Mouse (Mus musculus): ENCODE data around the gene Trim3. TPM values are rescaled to one million over a fixed set of nuclear protein-coding genes. Genes with fewer than 3 reads are reported as not detected.

The Trim3 gene
- total RNA-seq, 2 experiments from 2014 or later: 34.4 to 36.9 TPM

DNA sequence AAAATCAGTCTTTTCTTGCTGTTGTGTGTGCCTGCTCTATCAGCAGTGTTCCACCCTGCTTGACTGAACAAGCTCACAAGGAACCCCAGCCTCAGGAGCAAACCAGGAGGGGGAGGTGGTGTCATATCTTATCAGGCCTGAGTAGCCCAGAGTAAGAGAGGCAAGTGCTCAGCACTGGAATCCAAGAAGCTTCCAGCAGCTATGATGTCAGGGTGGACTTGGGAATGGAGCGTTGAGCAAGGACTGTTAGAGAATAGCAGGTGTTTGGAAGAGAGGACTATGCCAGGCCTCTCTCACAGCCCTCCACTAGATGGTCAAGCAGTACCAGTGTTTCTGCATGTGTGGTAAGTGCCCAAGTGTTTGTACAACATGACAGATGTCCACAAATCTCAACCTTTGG lies 17.7 kb downstream of the Trim3 start:
- intact Hi-C loops (cut with DNase I): no loop called here
- DNase-seq: no peak

DNA sequence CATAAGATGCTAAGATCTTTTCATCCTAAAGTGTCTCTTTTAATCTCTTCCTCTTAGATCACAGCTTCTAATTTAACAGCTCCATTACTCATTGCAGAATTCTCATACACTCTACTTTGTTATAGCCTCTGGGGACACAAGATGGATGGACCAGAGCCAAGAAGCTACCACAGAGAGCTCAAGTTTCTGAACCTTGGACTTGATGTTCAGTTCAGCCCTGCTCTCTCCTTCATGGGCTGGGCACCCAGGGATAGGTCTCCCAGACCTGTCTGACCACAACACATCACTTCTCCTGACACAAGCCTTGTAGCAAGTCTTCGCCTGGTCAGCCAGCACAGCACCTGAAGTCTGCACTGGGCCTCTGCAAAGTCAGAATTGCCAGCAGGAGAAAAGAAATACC lies 19.0 kb downstream of the Trim3 start:
- DNase-seq: no peak
- intact Hi-C loops (cut with DNase I): no loop called here

DNA sequence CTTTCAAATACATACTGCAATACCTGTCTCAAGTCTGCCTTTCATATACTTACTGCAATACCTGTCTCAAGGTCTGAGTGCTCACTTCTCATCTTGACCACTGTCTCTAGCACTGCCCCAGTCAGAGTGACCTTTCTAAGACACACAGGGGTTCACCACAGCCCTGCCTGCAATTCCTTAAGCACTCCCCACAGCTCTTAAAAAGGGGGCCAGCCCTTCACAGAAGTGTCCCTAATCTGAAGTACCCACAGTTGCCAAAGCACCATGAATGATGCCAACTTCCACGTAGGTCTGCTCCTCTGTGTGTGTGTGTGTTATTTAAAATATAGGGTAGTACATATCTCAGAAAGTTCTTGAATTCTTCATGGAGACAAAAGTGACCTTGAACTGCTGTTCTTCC lies 21.6 kb downstream of the Trim3 start:
- DNase-seq: no peak
- intact Hi-C loops (cut with DNase I): no loop called here

DNA sequence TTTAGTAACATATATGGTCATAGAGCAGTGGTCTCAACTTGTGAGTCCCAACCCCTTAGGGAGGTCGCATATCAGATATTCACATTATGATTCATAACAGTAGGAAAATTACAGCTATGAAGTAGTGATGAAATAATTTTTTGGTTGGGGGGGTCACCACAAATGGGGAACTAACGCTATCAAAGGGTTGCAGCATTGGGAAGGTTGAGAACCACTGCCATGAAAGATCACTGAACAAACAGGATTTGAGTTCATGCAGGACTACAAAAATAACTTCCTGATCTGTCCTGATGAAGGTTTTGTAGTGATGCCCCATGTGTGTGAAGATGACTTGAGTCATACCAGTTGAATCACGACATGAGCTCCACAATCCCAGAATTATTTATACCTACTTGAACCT lies 24.9 kb downstream of the Trim3 start:
- no peak for DNase-seq
- intact Hi-C loops (cut with DNase I): loop anchor here (10.0 kb wide), 1 partner anchor 76 kb away; no protein-coding TSS in a partner anchor

DNA sequence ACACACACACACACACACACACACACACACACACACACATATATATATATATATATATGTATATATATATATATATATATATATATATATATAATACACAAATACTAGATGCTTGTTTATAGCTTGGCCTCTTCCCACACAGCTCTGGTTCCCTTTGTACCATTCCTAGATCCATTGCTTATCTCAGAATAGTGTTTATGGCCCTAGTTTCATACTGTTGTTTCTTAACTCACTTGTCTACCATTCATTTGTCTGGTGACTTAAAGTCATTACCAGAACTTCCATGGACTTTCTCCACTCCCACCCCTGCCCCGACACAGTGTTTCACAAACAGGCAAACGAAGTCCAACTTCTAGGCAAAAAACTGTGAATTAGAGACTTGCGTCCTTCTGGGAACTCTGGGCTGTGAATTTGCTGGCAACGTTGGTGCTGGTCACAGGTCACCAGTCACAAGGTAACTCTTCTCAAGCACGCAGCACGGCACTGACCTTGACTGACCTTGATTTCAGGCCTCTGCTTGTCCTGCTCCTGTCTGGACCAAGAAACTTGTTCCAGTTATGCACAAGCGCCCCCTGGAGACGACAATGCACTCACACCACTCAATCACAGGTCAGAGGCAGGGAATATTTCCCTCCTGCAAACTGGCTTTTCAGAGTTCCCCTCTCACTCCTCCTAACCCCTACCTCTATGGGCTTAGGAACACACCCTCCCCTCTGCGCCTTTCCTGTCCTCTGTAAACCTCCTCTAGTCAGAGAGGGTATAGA lies 30.3 kb downstream of the Trim3 start:
- intact Hi-C loops (cut with DNase I): loop anchor here (2.0 to 10.0 kb wide), 2 partner anchors 48 to 82 kb away; partner anchors contain the start of gene Smpd1
- DNase-seq: peak; percentile 77 to 87

DNA sequence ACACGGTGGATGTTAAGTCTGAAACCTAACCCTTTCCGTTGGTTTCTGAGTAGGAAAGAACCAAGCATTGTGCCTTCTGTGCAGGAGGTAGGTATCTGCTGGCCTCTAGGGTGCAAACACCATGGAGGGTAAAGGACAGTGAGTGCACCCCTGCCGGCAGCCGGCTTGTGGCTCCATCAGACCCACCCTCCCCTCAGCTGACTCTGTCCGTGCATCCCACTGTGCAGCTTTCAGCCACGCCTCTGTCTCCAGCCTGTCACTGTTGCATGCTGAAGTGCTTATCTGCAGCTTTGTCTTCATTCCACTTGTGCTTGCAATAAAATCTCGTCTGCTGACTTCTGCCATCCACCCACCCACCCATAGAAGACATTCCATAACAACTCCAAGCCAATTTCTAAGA lies 43.3 kb downstream of the Trim3 start:
- intact Hi-C loops (cut with DNase I): no loop called here
- DNase-seq: no peak

DNA sequence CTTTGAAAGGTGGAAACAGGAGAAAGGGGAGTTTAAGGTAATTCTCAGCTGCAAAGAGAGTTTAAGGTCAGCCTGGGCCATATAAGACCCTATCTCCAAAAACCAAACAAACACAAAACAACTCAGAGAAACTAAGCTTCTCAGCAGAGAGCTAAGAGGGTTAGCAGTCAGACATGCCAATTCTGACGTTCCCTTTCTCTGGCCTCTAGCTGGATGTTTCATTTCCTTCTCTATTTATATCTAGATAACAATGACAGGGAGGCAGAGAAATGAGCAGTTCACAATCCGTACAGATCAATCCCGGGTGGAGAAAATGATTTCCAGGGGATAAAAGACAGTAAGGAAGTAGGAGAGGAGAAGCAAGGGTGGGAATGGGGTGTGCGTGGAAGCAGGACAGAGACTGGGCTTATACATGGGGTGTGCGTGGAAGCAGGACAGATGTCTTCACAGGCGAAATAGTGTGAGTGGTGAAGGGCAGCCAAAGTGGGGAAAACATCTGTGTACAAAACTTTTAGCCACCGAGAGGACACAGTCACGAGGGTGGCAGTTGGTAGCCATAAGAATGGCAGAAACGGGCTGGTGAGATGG lies 45.0 kb downstream of the Trim3 start:
- no peak for DNase-seq
- intact Hi-C loops (cut with DNase I): no loop called here

DNA sequence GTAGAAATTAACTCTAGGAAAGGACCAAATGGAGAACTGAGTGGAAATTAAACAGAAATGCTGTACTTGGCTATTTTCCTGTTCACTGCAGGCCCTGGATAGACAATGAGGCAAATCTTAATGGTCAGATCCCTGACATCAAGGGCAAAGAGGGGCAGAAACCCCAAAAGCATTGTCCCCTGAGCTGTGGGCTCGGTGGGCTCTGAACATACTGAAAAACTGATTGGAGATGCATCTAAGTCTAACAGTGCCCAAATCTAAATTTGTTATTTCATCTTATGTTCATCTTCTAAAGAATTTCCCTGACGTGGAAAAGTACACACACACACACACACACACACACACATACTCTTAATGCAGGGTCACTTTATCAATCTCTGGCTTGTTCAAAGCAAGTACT lies 51.4 kb downstream of the Trim3 start:
- intact Hi-C loops (cut with DNase I): loop anchor here (2.0 kb wide), 1 partner anchor 27 kb away; the partner anchor contains the start of gene Smpd1
- no peak for DNase-seq

DNA sequence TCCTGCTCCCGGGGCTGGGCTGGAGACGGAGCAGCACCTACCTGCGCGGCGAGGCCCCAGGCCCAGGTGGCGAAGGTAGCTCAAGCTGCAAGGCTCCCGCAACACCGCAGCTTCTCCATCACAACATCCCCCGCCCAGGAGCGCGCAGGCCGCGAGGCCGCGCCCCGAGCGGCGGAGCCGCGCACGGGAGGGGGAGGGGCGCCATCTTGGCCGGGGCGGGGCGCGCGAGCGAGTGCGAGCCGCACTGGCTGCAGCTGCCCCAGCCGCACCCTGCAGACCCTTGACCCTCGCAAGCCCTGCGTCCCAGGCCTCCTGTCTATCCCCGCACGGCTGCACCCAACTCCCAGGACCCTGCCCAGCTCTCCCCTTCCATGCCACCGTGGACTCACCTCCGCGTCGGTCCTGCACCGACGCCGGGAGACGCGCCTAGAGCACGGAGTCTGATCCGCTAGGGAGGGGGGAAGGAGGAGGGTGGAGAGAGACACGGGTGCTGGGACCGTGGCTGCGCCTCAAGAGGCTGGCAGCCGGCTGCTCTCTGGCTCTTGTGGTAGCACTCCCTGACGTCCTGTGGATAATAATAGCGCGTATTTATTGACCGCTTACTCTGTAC lies 52.2 kb downstream of the Trim3 start, which contains the start of gene Apbb1:
TSS of gene Apbb1 (minus strand) at position 560 of the 610 bp plus-strand sequence.
- intact Hi-C loops (cut with DNase I): loop anchor here (2.0 kb wide), 1 partner anchor 26 kb away; the partner anchor contains the start of gene Smpd1
- peak; percentile 85 for DNase-seq

DNA sequence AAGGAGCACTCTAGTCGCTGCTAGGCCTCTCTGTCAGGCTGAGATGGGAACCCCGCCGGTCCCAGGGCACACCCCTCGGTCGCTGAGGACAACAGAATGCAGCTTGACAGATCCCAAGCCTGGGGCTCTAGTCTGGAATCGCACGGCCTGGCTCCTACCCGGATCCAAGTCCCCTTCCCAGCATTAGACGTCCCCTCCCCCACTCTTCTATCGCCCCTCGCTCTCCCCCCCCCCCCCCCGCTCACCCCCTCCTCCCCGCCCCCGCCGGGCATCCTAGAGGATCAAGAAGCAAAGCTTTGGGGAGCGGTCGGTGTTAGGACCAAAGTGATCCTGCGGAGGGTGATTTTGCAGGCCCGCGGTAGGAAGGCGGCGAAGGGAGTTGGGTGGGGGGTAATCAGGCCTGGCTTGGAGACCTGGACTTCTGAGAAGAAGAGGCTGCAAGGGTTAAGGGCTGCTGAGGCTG lies 52.7 kb downstream of the Trim3 start:
- intact Hi-C loops (cut with DNase I): loop anchor here (2.0 kb wide), 1 partner anchor 26 kb away; the partner anchor contains the start of gene Smpd1
- peak; percentile 33 for DNase-seq

DNA sequence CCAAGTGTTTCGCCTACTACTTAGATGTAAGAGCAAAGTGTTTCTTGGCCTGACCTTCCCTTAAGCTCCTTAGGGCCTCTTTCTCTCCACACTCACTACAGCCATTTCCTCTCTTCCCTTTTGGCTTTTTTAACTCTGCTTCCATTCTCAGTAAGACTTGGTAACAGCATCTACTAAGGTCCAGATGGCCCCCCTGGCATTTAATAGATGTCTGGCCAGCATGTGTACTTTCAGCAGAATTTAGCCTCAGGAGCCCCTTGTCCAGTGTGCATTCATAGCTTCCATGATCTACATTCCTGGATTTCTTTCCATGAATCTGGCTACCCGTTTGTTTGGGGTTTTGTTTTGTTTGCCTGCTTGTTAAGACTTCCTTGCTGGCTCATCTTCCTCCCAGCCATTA lies 54.9 kb downstream of the Trim3 start:
- no peak for DNase-seq
- intact Hi-C loops (cut with DNase I): no loop called here

DNA sequence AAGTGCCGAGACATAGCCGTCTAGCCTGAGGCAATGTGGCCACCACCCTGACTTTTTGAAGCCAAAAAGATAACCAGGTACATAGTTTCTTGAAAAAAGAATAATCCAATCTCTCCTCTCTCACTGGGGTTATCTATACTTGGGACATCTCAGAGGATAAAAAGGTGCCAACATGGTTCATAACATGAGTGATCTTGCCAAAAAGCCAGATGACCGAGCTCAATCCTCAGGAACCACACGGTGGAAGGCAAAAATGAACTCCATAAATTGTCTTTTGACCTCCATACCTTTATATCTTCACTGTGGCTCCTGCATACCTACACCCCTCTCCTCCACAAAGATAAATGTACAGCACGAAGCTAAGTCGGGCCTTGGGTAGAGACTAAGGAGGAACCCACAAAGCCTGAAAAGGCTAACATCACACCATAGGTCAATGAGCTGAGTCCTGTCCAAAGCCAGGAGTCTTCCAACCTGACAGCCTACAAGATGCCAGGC lies 55.9 kb downstream of the Trim3 start:
- intact Hi-C loops (cut with DNase I): no loop called here
- no peak for DNase-seq

DNA sequence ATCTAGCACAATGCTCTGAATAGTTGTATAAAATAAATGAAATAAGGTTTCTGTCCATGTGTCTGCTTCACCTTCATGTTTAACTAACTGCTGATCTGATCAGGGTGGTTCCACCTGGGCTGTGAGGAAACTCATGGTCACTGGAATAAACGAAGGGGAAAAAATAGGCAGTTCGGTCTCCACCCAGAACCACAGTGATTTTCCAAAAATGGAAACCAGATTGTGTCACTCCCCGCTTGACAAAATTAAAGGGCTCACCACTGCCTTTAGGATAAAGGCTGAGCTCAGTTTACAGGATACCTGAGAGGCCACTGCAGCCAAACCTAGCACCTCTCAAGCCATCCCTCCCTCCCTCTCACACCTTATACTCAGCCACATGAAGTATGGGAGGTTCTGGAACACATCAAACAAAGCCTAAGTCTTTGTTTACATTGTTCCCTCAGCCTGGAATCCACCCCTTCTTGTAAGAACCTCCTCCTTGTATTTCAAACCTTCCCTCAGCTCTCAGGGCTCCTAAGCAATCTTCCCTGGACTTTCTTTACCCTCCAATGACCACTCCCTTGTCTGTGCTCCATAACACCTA lies 57.1 kb downstream of the Trim3 start:
- DNase-seq: no peak
- intact Hi-C loops (cut with DNase I): no loop called here

DNA sequence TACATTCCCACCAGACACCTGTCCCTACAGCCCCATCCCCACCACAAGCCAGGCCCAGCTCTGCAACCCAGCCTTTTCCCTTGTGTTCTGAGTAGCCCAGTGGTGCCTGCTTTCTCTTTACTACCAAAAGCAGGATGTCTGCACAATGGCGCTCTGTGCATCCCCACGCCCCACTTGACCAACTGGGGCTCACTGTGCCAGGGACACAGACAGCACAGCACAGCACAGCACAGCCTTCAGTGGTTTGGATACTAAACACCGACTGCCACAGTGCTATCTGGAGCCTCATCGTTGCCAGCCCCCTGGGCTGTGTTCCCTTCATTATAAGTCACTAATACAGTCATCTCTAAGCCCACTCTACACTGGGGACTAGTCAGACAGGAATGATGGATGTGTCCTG lies 58.8 kb downstream of the Trim3 start:
- no peak for DNase-seq
- intact Hi-C loops (cut with DNase I): no loop called here

DNA sequence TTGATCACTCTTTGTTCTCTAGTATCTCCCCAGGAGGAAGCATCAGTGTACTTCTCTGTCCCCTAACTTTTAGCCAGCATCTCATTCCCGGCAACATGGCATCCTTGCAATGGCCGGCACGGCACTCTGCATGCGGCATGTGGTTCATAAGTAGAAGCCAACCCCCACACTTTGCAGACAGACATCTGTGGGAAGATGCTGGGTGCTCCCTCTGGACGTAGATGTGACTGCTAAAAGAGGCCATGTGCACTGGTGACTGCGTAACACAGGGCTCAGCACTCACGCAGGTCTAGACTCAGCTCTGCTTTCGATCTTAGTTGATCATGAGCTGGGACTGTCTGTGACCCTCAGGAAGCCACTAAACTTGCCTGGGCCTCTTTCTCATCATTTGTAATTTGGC lies 60.4 kb downstream of the Trim3 start:
- DNase-seq: no peak
- intact Hi-C loops (cut with DNase I): no loop called here

DNA sequence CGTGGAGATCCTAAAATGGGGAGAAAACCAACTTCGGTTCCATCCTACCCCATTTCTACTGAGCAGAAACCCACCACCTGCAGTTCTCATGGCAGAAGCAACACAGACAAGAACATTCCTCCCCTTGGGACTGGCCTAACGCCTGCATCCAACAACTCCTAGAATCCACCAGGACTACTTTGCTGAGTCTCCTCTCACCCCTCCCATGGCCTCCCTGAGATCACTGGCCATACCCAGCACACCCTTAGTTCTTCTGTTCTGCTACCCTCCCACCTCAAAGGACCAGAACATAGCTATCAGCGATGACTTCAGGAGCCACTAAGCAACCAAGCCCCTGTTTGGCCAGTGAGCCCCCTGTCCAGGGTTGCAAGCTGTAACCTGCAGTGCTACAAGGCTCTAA lies 62.6 kb downstream of the Trim3 start:
- DNase-seq: no peak
- intact Hi-C loops (cut with DNase I): no loop called here

DNA sequence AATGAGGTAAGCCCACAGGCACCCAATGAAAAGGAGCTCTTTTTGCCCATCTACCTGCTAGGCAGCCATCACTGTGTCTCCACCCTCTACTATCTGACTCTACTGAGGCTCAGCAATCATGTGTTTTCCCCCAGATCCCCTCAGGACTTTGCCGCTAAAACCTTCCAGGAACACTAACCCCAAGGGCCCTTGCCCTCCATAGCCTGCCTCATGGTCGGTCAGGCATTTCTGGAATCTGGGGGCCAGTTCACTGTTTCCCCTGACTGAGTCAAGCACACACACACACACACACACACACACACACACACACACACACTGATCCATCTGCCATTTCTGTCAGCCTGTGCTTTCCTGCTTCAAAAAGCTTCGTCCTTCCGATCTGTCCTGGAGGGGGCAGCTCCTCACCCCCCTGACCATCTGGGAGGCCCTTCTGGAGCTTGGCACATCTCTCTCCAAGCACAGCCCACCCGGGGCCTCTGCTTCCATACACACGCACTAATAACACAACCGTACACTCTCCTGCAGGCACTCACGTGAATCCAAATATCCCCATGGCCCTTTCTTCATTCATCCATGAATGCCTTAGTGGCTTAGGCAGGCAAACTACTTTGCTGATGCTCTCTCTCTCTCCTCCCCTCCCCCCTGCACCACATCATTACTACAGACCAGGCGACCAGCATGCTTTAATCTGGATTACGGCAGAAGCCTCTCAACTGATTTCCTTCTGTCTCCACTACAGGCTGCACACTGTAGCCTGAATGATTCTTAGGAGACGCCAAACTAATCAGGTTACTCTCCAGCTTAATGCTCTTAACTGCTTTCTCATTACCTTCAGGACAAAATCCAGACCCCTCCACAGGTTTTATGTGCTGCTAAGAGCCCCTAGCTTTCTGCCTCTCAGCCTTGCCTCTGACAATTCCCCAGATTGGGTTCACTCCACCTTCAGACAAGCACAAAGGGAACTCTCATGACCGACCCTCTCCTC lies 63.6 kb downstream of the Trim3 start:
- intact Hi-C loops (cut with DNase I): no loop called here
- DNase-seq: no peak

DNA sequence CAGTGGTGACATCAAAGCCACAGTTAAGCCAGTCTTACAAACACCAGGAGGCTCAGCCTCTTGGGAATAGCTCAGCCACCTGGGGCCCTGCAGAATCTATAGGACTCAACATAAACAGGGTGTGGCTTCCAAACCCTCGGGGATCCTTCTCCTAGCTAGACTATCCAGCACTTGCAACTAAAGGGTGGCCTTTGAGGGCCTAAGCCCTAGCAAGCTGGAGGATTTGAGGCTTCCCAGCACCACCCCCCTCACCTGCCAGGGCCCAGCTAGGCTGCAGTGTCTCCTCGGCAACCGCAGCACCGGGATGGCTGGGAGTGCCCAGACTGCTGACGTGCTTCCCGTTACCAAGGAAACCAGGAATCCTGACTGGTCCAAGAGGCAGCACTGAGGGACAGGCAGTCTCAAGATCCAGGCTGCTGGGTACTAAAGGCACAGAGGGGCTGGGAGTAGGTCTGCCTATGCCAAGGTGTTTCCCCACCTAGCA lies 64.3 kb downstream of the Trim3 start:
- intact Hi-C loops (cut with DNase I): no loop called here
- DNase-seq: no peak

DNA sequence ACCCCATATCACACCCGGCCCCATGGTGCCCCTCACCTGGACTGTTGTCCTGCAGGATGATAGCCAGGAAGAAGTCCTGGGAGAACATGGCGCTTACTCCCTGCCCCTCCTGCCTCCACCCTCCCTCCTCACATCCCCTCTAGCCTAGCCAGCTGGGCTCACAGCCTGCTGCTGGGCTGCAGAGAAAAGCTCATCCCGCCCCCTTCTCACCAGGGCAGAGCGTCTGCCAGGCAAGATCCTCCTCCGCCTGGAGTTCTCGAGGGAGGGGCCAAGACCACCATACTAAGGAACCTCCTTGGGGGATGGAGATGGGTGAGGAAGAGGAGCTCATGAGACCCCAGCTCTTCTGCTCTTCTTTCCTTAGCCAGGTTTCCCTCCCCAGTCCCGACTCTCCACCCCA lies 64.8 kb downstream of the Trim3 start:
- DNase-seq: no peak
- intact Hi-C loops (cut with DNase I): no loop called here
